Mouse (Mus musculus): Measurements from ENCODE around the gene Nfasc. TPM values are rescaled to one million over a fixed set of nuclear protein-coding genes. Genes with fewer than 3 reads are reported as not detected.

The Nfasc gene
- polyA plus RNA-seq, 1 experiment from 2014 or later, result 50.6 TPM

- Histone ChIP-seq H3K4me2 (replicated peaks) (peak overlapping the region; percentile 57), H3K27ac (peak overlapping the region; percentile 71), H3K36me3 (no peaks in the 10 kb centered on the region), H3K9ac (peak overlapping the region; percentile 63), H3K27me3 (peaks cover 58% of the 10 kb centered on the region), H3K9me3 (replicated peaks) (no peaks in the 10 kb centered on the region), H3K4me3 (peak overlapping the region; percentile 43), H3K4me1 (peaks cover 44% of the 10 kb centered on the region)
- WGBS, result 8% methylated on average over 5 of the region's 5 CpGs
- ATAC-seq (ENCODE audit: low FRiP score), result peak; percentile 26
Measured at GRCm38 (mm10) chr1:132541824-132542599, 199.6 kb downstream of the Nfasc start.

- 0 out of 2 replicates have a peak, but pooled peaks have one; percentile 20 for ATAC-seq (ENCODE audit: low FRiP score)
- H3K27ac ChIP-seq, result peak overlapping the region; percentile 52; the same call in 1 of the 2 replicates
Measured at GRCm38 (mm10) chr1:132541171-132541823, 200.3 kb downstream of the Nfasc start.

GRCm38 (mm10) chr1:132540701-132541100 lies 200.9 kb downstream of the Nfasc start:
- H3K4me2 ChIP-seq (replicated peaks), result peak overlapping the region; percentile 57
- 58% methylated on average over 7 of the region's 7 CpGs for WGBS
- peaks cover 55% of the 10 kb centered on the region for H3K27me3 ChIP-seq
- ATAC-seq (ENCODE audit: low FRiP score), result no peak
- H3K9me3 ChIP-seq (replicated peaks), result no peaks in the 10 kb centered on the region
- no peak overlapping the region for H3K27ac ChIP-seq
- H3K4me3 ChIP-seq, result peak overlapping the region; percentile 43
- H3K4me1 ChIP-seq, result peaks cover 46% of the 10 kb centered on the region
- no peaks in the 10 kb centered on the region for H3K36me3 ChIP-seq
- H3K9ac ChIP-seq, result 0 out of 2 replicates have a peak overlapping the region, but pooled peaks have one; percentile 63

More at GRCm38 (mm10) chr1:132541171-132541823, 200.3 kb downstream of the Nfasc start:
- WGBS, result 4% methylated on average over 14 of the region's 14 CpGs
- Histone ChIP-seq H3K4me3 (peak overlapping the region; percentile 43), H3K27me3 (peaks cover 58% of the 10 kb centered on the region), H3K9me3 (replicated peaks) (no peaks in the 10 kb centered on the region), H3K36me3 (no peaks in the 10 kb centered on the region), H3K9ac (peak overlapping the region; percentile 63), H3K4me2 (replicated peaks) (peak overlapping the region; percentile 57), H3K4me1 (peaks cover 46% of the 10 kb centered on the region)

GRCm38 (mm10) chr1:132537736-132538135 lies 203.9 kb downstream of the Nfasc start:
- WGBS, result 79% methylated on average over 5 of the region's 5 CpGs
- H3K9ac ChIP-seq, result no peak overlapping the region
- H3K27me3 ChIP-seq, result peaks cover 39% of the 10 kb centered on the region
- H3K4me2 ChIP-seq (replicated peaks), result no peak overlapping the region
- H3K27ac ChIP-seq, result no peak overlapping the region
- peaks cover 61% of the 10 kb centered on the region for H3K4me1 ChIP-seq
- no peaks in the 10 kb centered on the region for H3K9me3 ChIP-seq (replicated peaks)
- no peaks in the 10 kb centered on the region for H3K36me3 ChIP-seq
- H3K4me3 ChIP-seq, result no peak overlapping the region
- ATAC-seq (ENCODE audit: low FRiP score), result no peak

- H3K9ac ChIP-seq, result no peak overlapping the region
- H3K9me3 ChIP-seq (replicated peaks), result no peaks in the 10 kb centered on the region
- H3K36me3 ChIP-seq, result no peaks in the 10 kb centered on the region
- peaks cover 26% of the 10 kb centered on the region for H3K27me3 ChIP-seq
- no peak overlapping the region for H3K4me2 ChIP-seq (replicated peaks)
- peaks cover 59% of the 10 kb centered on the region for H3K4me1 ChIP-seq
- H3K27ac ChIP-seq, result no peak overlapping the region
- 80% methylated on average over 3 of the region's 3 CpGs for WGBS
- H3K4me3 ChIP-seq, result no peak overlapping the region
- no peak for ATAC-seq (ENCODE audit: low FRiP score)
Measured at GRCm38 (mm10) chr1:132536416-132536815, 205.2 kb downstream of the Nfasc start.

GRCm38 (mm10) chr1:132535541-132535940 lies 206.1 kb downstream of the Nfasc start:
- Histone ChIP-seq H3K27me3 (peaks cover 17% of the 10 kb centered on the region), H3K27ac (no peak overlapping the region), H3K4me3 (no peak overlapping the region), H3K9ac (no peak overlapping the region), H3K4me2 (replicated peaks) (no peak overlapping the region), H3K4me1 (peaks cover 59% of the 10 kb centered on the region), H3K36me3 (no peaks in the 10 kb centered on the region), H3K9me3 (replicated peaks) (no peaks in the 10 kb centered on the region)
- ATAC-seq (ENCODE audit: low FRiP score), result no peak
- 94% methylated on average over 4 of the region's 4 CpGs for WGBS

- WGBS, result 3% methylated on average over 8 of the region's 8 CpGs
- H3K27me3 ChIP-seq, result peaks cover 4% of the 10 kb centered on the region
- peak overlapping the region; percentile 70 for H3K27ac ChIP-seq
- H3K4me1 ChIP-seq, result peaks cover 60% of the 10 kb centered on the region
- H3K4me2 ChIP-seq (replicated peaks), result peak overlapping the region; percentile 22; the same call in 1 of the 2 replicates
- H3K4me3 ChIP-seq, result no peak overlapping the region
- 0 out of 2 replicates have a peak overlapping the region, but pooled peaks have one; percentile 1 for H3K9ac ChIP-seq
- peak; percentile 29; the same call in 1 of the 2 replicates for ATAC-seq (ENCODE audit: low FRiP score)
- 0 out of 2 replicates have a peak, but pooled peaks cover 4% of the 10 kb centered on the region for H3K36me3 ChIP-seq
- no peaks in the 10 kb centered on the region for H3K9me3 ChIP-seq (replicated peaks)
Measured at GRCm38 (mm10) chr1:132533840-132534239, 207.8 kb downstream of the Nfasc start.

- peaks cover 53% of the 10 kb centered on the region for H3K4me1 ChIP-seq
- no peak for ATAC-seq (ENCODE audit: low FRiP score)
Measured at GRCm38 (mm10) chr1:132532521-132532920, 209.1 kb downstream of the Nfasc start.

GRCm38 (mm10) chr1:132530631-132531191 lies 210.9 kb downstream of the Nfasc start:
- 0 out of 2 replicates have a peak, but pooled peaks cover 16% of the 10 kb centered on the region for H3K36me3 ChIP-seq
- H3K27me3 ChIP-seq, result peaks cover 2% of the 10 kb centered on the region; the same call in 1 of the 2 replicates
- 2% methylated on average over 5 of the region's 5 CpGs for WGBS
- H3K27ac ChIP-seq, result peak overlapping the region; percentile 73
- H3K9me3 ChIP-seq (replicated peaks), result no peaks in the 10 kb centered on the region
- H3K9ac ChIP-seq, result peak overlapping the region; percentile 19; the same call in 1 of the 2 replicates
- no peak overlapping the region for H3K4me2 ChIP-seq (replicated peaks)
- peaks cover 62% of the 10 kb centered on the region for H3K4me1 ChIP-seq
- ATAC-seq (ENCODE audit: low FRiP score), result peak; percentile 87
- no peak overlapping the region for H3K4me3 ChIP-seq

More at GRCm38 (mm10) chr1:132532521-132532920, 209.1 kb downstream of the Nfasc start:
- 0 out of 2 replicates have a peak, but pooled peaks cover 11% of the 10 kb centered on the region for H3K36me3 ChIP-seq
- no peak overlapping the region for H3K4me2 ChIP-seq (replicated peaks)
- no peak overlapping the region for H3K9ac ChIP-seq
- H3K9me3 ChIP-seq (replicated peaks), result no peaks in the 10 kb centered on the region
- peaks cover 2% of the 10 kb centered on the region; the same call in 1 of the 2 replicates for H3K27me3 ChIP-seq
- 57% methylated on average over 9 of the region's 9 CpGs for WGBS
- no peak overlapping the region for H3K27ac ChIP-seq
- H3K4me3 ChIP-seq, result no peak overlapping the region

GRCm38 (mm10) chr1:132528647-132529334 lies 212.8 kb downstream of the Nfasc start:
- Histone ChIP-seq H3K4me3 (no peak overlapping the region), H3K4me1 (peaks cover 51% of the 10 kb centered on the region), H3K27ac (no peak overlapping the region), H3K36me3 (peaks cover 16% of the 10 kb centered on the region; the same call in 1 of the 2 replicates), H3K27me3 (peaks cover 2% of the 10 kb centered on the region; the same call in 1 of the 2 replicates), H3K4me2 (replicated peaks) (no peak overlapping the region), H3K9me3 (replicated peaks) (no peaks in the 10 kb centered on the region), H3K9ac (no peak overlapping the region)
- no peak for ATAC-seq (ENCODE audit: low FRiP score)
- WGBS, result 88% methylated on average over 19 of the region's 19 CpGs

- peaks cover 18% of the 10 kb centered on the region; the same call in 1 of the 2 replicates for H3K36me3 ChIP-seq
- ATAC-seq (ENCODE audit: low FRiP score), result no peak
- H3K9me3 ChIP-seq (replicated peaks), result no peaks in the 10 kb centered on the region
- H3K9ac ChIP-seq, result no peak overlapping the region
- 98% methylated on average over 13 of the region's 13 CpGs for WGBS
- peaks cover 49% of the 10 kb centered on the region for H3K4me1 ChIP-seq
- peaks cover 2% of the 10 kb centered on the region; the same call in 1 of the 2 replicates for H3K27me3 ChIP-seq
- no peak overlapping the region for H3K4me3 ChIP-seq
- no peak overlapping the region for H3K27ac ChIP-seq
- no peak overlapping the region for H3K4me2 ChIP-seq (replicated peaks)
Measured at GRCm38 (mm10) chr1:132528071-132528470, 213.5 kb downstream of the Nfasc start.

Data from hindbrain, embryonic 12.5 days (tissue).